Mouse (Mus musculus) MEL-GATA-1-ER (cell line): Measurements from ENCODE around the gene Tnrc6a.

Source experiments
- DNase-seq: peaks from one replicate; pipeline ENCODE4 v3.0.0-alpha.2; 2012; ENCODE audit warnings: low read depth; ENCODE audit errors: extremely low read depth

Tnrc6a gene

DNA sequence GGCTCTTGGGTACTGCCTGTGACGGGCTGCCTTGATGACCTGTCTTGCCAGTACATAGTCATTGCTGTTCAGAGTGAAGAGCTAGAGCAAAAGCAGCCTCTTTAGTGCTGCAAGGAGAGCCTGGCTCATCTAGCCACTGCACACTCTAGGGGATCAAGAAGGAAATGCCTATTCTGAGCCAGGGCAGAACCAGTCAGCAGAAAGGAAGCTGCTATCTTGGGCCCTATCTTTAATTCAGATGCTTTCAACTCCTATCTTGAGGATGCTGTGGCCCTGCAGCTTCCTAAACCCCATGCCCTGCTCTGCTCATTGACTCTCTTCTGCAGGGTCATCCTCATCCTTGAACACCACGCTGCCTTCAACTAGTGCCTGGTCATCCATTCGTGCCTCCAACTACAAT lies 64.8 kb downstream of the Tnrc6a start:
- DNase-seq, result no peak

DNA sequence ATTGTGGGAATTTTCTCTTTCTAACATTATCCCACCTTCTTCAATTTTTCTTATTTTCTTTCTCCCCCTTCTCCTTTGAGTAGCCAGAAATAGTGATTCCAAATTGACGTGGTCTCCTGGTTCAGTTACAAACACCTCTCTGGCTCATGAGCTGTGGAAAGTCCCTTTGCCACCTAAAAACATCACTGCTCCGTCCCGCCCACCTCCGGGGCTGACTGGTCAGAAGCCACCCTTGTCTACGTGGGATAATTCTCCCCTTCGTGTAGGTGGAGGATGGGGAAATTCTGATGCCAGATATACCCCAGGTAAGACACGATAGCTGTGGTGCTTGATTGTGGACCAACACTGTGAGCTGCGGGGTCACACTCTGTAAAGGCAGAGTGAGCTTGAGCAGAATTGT lies 66.1 kb downstream of the Tnrc6a start:
- no peak for DNase-seq

DNA sequence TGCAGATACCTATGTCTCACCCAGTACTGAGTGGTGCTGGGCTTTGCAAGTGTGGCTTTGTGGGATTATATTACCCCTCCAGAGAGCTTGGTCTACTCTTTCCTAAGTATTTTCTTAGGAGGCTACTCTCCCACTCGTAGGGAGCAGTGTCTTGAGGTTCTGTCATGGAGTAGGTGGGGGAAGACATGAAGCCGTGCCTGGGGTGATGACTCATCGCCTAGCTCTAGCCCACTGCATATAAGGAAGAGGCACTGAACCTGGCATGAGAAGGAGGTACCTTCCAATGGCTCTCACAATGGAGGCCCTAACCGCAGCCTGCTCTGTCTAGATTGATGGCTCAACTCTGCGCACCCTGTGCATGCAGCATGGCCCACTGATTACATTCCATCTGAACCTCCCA lies 68.0 kb downstream of the Tnrc6a start:
- no peak for DNase-seq

DNA sequence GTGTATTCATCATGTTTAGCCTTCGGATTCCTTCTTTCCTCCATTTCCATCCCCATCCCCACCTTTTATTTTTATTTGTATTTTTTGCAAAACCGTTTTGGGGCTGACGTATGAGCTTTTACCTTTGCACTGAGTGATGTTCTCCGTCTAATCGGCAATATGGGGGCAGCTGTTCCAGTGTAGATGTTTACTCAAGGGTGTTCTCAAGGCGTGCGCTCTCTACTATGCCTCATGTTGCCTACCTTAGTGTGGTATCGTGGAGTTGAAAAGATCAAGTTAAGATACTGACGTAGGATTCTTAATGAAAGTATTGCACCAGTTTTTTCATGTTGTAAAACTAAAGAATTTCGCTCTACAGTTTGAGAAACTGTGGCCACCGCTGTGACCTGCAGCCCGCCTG lies 69.5 kb downstream of the Tnrc6a start:
- DNase-seq, result no peak

DNA sequence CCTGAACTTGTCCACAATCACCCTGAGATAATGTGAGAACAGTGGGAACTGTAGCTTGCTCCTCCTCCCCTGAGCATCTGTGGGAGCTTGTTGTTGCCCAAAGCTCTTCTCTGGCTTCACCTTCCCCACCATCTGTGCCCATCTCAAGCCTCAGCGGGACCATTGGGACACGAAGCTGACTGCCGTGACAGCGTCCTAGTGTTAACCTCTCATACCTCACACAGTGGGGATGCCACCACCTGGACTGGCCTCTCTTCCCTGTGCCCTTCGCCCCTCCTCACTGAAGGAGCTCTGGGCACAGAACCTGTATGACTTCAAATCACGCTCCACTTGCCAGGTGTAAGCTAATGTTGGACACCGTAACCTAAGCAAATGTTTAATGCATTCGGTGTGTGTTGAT lies 71.0 kb downstream of the Tnrc6a start:
- no peak for DNase-seq

DNA sequence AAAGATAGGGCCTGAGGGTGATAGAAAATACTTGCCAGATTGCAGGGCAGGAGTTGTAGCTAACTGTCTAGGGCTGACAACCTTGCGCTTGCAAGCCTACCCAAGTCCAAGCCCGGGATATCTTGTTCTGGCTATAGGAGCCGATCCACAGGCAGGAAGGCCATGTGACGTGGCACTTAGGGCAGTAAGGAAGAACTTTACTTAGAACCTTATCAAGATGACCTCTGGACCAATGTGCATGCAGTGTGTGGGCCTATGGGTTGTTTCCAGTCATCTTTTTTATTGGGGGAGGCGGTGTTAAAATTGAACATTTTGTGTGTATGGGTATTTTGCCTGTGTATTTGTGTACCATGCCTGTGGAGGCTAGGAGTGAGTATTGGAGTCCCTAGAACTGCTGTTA lies 72.7 kb downstream of the Tnrc6a start:
- DNase-seq, result no peak

DNA sequence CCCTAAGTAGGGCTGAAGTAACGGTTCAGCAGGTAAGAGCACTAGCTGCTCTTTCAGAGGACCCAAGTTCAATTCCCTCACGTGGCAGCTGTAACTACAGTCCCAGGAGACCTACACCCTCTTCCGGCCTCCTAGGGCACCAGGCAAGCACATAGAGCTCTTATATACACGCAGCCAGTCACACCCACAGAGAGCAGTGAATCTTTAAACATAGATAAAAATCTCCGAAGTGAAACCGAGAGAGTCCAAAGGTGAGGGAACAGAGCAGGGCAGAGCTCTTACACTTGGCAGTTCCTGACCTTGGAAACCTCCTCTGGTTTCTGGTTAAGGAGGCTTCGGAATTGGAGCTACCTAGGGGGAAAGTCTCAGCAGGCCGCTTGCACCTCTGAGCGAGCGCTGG lies 75.0 kb downstream of the Tnrc6a start:
- DNase-seq, result no peak

DNA sequence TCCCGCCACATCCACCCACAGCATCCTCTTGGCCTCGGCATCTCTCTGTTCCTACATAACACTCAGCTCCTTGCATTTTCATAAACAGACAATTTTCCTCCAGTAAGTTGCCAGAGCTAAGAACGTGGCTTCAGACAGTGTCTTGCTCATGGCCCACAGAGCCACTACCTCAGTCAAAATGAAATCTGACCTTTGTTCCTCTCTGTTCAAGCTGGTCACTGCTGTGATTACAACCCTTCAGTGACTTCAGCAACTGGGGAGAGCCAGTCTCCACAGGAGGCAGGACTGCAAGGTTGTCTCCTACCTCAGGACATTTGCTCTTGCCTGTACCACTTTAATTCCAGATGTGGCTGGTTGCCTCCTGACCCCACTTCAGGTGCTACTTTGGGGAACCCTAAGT lies 75.5 kb downstream of the Tnrc6a start:
- DNase-seq, result no peak

DNA sequence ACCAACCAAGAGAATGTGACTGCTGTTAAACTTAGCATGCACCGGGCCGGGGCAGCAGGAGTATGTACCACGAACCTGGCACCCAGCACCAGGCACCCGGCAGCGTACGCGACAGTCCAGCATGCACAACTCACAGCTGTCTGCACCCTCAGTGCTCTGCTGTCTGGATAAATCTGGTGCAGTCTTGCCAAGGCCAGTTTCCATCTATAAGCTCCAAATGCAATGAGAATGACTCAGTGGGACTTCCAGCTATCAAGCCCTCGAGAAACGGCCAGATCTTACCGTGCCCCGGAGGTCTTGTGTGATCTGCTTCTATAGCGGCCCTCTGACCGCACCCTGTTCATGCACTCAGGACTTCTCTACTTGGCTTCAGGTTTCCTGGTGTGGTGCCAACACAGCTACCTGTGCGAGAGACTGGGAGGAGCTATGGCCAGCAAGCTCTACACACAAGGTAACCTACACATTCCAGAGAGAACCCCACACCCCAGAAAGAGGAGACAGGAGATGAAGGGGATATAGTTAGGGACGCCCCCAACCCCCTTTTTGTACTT lies 76.0 kb downstream of the Tnrc6a start:
- no peak for DNase-seq

DNA sequence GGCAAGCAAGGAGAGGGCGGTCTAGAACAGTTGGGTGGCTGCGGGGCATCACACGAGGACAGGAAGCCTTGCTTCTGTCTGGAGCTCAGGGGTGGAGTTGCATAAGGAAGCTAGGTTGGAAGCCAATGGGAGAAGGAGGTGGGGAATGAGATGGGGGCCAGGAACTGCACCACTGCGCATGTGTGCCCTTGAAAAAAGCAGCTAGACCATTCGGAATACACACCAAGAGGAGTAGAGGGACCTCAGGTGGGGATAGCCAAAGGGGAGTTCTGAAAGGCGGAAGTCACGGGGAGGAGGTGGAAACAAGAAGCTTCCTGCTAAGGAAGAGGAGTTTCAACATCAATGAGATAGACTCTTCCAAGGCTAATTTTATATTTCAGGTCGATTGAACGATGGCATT lies 77.0 kb downstream of the Tnrc6a start:
- DNase-seq, result no peak

DNA sequence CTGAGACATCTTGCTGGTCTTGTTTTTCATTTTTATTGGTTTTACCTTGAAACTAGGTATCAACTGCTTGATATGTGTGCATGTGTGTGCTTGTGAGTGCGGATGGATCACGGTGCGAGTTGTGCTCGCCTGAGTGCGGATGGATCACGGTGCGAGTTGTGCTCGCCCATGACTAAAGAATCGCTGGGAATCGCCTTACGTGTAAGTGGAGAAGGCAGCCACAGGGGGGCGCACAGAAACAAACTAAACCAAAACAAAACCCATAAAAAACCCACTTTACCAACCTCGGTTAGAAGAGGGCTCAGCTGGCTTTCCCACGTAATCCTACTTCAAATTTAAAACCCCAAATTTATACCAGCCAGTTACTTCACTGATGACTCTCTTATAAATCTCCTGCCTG lies 81.6 kb downstream of the Tnrc6a start:
- DNase-seq, result peak; percentile 36

DNA sequence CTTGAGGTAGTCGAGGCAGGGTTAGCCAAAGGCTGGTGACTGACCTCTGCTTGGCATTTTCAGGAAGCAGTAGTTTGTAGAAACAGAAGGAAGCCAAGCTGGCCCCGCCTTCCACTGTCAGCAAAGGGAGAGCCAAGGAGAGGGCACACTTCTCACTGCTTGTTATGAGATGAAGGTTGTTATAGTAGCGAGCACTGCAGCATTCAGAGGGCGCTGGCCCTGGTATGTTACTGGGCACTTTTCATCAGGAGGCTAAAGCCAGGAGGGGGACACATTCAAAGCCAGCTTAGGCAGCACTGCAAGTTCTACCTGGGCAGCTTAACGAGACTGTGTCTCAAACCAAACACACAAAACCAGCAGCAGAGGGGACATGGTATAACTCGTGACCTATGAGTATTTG lies 83.9 kb downstream of the Tnrc6a start:
- no peak for DNase-seq

DNA sequence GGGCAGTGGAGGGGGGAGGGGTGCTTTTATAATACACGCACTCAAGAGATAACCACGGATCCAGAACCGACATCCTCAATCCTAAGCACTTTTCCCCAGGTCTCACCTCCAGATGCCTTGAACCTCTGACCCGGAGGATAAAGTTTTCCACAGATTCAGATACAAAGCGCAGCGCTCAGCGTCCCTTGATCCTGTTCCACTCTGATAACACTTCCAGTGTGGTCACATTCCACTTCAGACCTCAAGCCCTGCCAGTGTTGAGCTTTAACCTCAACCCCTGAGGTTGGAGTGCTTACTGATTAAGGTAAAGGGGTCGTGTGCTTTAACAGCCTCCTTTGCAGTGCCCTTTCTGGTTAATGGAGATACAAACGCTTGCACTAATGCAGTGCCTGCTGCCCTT lies 86.2 kb downstream of the Tnrc6a start:
- no peak for DNase-seq

DNA sequence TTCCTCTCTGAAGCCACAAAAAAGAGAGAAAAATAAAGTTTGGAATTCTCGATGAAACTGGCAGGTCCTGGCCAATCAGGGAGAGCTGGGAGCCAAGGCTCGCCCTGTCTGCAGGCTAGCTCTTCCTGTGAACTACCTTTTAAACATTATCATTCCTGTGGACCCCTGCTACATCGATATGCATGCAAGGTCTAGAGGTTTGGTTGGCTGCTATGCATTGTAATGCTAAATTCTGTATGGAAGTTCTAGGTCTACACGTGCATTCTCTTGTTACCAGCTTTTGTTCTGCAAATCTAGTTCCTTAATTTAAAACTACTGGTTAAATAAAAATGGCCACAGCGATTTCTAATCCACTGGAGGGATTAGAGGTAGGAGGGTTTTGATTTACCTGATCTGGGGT lies 87.8 kb downstream of the Tnrc6a start:
- DNase-seq, result no peak

DNA sequence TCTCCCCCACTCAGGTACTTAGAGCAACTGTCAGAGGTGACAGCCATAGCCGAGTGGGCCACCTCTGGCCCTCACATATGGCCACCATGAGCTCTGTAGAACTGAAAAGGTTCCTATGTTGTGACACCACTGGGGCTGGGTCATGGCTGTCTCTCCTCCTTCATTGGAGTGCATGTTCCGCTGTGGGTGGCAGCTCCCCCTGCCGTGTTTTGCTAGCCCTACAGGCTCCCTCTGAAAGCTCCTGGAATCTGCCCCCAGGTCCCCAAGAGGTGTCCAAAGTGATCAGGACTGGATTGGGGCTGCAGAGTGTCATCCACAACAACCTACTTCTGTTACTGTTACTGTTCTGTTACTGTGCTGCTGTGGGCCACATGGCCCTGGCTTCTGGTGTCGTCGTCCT lies 88.6 kb downstream of the Tnrc6a start:
- no peak for DNase-seq

DNA sequence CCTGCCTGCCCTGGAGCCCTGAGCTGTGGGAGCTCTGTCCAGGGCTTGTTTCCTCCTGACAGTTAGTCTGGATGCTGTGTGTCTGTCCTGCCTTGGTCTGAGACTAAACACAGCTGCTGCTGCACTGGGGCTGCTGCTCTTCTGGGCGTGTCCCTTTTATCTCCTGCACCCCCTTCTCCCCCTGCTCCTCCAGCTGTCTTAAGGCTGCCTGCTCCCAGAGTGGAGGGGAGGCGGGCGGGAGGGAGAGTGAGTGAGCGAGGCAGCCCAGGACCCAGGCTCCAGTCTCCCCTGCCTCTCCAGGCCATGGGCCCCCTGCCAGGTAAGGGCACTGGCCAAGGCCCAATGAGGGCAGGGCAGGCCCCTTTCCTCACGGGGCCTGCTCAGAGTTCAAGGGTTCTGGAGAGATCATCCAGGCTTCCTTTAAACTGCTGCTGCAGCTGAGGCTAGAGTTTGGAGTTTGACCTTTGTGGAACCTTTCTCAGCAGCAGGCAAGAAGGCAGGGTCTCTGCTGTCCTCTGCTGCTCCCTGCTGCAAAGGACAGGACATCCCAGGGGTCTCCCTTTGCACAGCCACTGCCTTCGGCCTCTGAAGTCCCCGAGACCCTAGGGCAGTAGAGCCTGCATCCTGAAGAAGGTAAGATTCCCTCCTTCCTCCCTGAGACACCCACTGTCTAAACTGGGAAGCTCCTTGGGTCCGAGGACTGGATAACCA lies 90.8 kb downstream of the Tnrc6a start, which contains the start of gene Slc5a11:
TSS of gene Slc5a11 (plus strand) at position 416 of the 711 bp plus-strand sequence.
- DNase-seq, result no peak

DNA sequence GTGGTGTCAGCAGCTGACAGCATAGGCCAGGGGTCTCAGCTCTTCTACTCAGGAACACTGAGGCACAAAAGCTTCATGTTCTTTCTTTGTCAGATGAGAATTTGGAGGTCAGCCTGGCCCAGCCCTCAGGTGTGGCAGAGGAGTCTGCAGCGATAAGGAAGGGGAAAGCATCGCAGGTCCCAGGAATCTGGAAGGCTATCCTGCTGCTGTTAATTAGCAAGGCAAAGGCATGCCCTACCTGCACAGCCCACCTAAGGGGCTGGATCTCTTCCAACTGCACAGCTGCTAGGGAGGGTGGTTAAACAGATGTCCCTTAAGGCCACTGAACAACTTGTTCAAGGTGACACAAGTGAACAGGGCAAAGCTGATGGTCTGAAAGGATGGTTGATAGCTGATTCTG lies 91.5 kb downstream of the Tnrc6a start:
- DNase-seq, result no peak

DNA sequence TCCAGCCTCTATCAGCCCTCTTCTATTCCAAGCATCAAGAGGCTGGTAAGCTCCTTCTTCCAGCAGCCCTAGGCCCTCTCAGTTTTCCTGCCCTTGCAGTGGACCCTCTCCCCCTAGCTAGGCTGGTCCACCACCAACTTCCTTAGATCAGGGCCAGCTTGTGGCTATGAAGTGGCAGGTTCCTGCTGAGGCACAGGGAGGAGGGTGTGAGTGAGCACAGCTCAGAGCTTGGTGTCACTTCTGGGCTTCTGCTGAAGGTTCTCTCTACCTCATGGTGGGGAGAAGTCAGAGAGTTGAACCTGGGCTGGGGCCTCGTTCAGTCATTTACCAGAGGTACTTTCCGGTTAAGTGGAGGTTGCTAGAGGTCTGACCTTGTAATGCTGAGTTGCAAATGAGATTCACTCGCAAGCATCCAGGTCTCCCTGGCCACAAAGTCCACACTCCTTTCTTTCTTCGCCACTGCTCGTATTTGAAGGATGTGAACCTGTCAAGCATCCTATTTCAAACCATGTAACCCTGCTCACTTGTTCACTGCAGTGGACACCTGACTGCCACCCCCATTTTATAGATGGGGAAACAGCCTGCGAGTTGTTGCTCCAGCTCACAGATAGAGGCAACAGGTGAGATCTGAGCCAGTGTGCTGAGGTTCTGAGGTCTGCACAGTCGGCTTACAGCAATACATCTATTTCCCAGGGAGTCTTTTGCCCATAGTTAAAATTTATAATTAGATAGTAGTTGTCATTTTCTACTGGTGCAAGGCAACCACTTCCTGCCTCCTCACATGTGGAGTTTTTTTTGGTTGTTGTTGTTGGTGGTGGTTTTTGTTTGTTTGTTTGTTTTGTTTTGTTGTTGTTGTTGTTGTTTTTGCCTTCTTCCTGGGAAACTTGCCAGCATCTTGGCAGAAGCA lies 94.0 kb downstream of the Tnrc6a start:
- DNase-seq, result no peak

DNA sequence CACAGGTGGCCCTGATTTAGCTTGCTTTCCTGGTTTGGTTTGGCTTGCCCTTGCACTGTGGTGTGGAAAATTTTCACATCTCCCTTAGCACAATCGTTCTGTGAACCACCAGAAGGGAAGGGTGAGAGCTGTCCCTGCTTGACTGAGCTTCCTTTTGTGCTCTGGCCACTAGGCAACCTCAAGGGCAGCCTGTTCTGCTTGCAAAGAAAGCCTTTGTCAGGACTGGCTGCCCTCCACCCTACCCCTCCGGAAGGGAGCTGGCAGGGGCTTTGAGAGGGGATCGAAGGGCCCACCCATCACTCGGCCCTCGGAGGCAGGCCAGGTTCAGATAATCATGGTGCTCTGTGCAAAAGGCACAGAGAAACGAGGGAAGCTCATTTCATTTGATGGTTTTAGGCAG lies 94.9 kb downstream of the Tnrc6a start:
- DNase-seq, result no peak

DNA sequence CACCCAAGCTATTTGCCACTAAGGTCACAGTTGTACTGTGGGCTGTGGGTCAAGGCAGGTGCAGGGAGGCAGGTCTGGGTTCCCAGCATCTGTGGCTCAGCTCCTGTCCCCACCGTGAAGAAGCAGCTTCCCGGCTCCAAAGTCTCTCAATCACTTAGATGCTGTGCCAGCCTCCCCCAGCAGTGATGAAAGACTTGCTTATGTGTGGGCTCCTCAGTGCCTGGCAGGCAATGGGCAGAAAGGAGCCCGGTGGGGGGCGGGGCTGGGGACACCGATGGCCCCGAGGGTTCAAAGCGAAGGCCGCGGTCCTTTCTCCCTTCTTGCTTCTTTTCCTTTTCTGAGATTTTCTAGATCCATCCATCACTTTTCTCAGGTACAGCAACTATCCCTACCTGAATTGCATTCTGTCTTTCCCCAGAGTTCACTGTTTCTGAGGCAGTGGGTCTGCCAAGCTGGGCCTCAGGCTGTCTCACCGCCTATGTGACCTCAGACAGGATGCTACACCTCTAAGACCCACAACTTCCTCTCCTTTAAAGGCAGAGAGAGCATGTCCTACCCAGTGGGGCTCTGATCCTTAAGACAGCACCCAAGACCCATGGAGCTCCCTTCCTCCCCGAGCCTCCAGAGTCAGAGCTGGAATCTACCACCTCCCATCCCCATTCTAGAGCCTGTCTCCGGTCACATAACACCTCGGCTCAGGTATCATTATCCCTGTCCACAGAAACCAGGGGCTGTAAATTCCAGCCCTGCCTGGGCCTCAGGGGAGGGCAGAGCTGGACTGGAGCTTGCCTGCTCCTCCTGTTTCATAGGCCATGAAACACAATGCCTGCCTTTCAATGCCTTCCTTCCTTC lies 96.3 kb downstream of the Tnrc6a start:
- no peak for DNase-seq

DNA sequence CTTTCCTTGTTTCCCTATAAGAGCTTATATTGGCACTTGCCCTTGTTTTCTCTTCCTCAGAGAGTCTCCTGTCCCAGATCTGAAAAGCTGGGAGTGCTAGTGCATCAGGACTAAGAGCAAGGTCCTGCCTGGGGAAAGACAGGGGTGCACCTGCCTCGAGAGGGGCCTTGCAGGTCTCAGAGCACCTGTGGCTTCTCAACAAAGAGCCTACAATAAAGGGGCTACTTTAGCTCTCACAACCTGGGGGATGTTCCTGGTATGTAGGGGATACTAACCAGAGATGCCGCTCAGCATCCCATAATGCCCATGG lies 96.9 kb downstream of the Tnrc6a start:
- DNase-seq, result no peak

DNA sequence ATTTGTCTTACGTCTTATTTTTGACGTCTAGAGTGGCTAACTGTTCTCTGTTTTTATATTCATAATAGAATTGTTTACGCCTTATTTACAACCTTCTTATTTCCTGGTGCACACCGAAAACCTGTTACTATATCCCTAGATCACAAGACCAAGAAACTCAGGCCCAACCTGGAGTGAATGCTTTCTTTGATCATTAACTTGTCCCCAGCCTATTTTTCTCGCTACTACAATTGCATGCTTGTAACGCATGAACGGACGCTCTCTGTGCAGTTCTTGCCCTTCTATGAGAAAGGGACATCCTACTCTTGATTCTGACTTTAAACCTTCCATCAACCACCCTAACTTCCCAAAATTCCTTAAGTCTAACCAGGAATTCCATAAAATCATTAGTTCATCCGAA lies 100.4 kb downstream of the Tnrc6a start:
- no peak for DNase-seq
